Mouse (Mus musculus) cerebellum, adult 2 months (tissue): ENCODE data around the gene Cbll1.

Source experiments
- CTCF ChIP-seq: fragments of 200-500 bp; IDR thresholded peaks from 2 replicates; pipeline ENCODE4 v1.5.1; 2011; ENCODE audit warnings: low read depth, mild to moderate bottlenecking, control low read depth, low read length, moderate library complexity, borderline replicate concordance; ENCODE audit not compliant: insufficient read depth
- POLR2A ChIP-seq: fragments of 200-500 bp; IDR thresholded peaks from 2 replicates; pipeline ENCODE4 v1.6.1; 2011; ENCODE audit warnings: low read length, control low read depth, borderline replicate concordance; ENCODE audit not compliant: insufficient read depth

DNA sequence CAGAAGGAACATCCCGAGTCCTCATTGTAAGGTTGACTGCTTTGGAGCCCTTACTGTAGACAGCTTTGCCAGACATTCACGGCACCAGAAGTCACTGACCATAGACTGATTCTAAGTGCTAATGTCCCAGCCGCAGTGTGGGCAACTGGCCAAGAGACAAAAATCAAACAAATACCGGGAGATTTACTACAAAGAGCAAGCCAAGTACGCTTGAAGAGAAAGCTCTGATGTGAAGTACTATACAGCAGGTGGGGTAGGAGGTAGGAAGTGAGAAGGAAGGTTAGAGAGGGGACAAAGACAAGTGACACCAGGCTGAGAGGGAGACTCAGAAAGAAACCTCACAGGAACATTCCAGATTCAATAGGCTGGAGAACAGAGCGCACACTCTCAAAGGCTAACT lies 54.6 kb downstream of the Cbll1 start:
- TF ChIP-seq POLR2A (no peak), CTCF (no peak)
